Mouse (Mus musculus) liver, postnatal 0 days (tissue): ENCODE measurements at regions not wholly inside any gene's neighbourhood (a gene's known extent, or its start where the extent isn't known, plus 50 kb on each side); places are given as distances from the start of the nearest gene placed in this dataset.

Source experiments
- CTCF ChIP-seq: sonication (generic); IDR thresholded peaks from 2 replicates; pipeline ENCODE4 v1.5.1; 2016; ENCODE audit warnings: antibody characterized with exemption, low read depth
- EP300 ChIP-seq: IDR thresholded peaks from 2 replicates; pipeline ENCODE4 v1.6.1; 2016; ENCODE audit warnings: antibody characterized with exemption, low read depth, mild to moderate bottlenecking

GRCm38 (mm10) chr15:86773041-86773440 lies 558.8 kb downstream of the Tbc1d22a start:
- TF ChIP-seq EP300 (no peak), CTCF (no peak)
